Mouse (Mus musculus): ENCODE measurements at regions not wholly inside any gene's neighbourhood (a gene's known extent, or its start where the extent isn't known, plus 50 kb on each side); places are given as distances from the start of the nearest gene placed in this dataset.

DNA sequence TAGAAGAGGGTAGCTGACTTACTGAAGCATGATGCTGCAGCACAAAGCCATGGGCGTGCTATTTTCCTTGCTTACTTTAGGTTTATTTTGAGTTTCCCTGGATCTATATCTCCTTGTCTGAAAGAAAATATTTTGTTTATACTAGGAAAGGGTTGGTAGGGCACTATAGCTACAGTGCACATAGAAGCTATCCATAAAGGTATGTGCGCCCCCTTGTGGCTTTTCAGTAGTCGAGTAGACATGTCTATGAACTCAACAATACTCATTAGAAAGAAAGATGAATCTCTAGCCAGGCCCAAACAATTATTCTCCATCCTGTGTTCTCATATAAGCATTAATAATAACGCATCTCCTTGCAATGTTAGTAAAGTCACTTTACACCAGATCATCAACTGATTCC, 114.3 kb downstream of the Rab38 start:
- Histone ChIP-seq H3K4me3 (replicated peaks; ENCODE audit: low read length) (no peak overlapping the region), H3K9me3 (ENCODE audit: control insufficient read depth, low read length) (no peaks in the 10 kb centered on the region), H3K4me2 (ENCODE audit: low read length) (no peak overlapping the region), H3K27me3 (replicated peaks; ENCODE audit: control insufficient read depth, insufficient read depth, low read length) (no peaks in the 10 kb centered on the region), H3K4me1 (replicated peaks; ENCODE audit: control insufficient read depth, insufficient read depth, low read length) (no peaks in the 10 kb centered on the region), H3K36me3 (ENCODE audit: control insufficient read depth, insufficient read depth) (no peaks in the 10 kb centered on the region), H3K9ac (replicated peaks; ENCODE audit: low read depth, low read length) (no peak overlapping the region), H3K27ac (ENCODE audit: low read length) (no peak overlapping the region)
- 9% methylated on average over 4 of the region's 4 CpGs for WGBS
- ATAC-seq, result peak; percentile 97

GRCm38 (mm10) chr7:88544976-88545654, 115.0 kb downstream of the Rab38 start:
- Histone ChIP-seq H3K4me1 (replicated peaks; ENCODE audit: control insufficient read depth, insufficient read depth, low read length) (no peaks in the 10 kb centered on the region), H3K9me3 (ENCODE audit: control insufficient read depth, low read length) (no peaks in the 10 kb centered on the region), H3K4me3 (replicated peaks; ENCODE audit: low read length) (no peak overlapping the region), H3K27ac (ENCODE audit: low read length) (no peak overlapping the region), H3K4me2 (ENCODE audit: low read length) (no peak overlapping the region), H3K36me3 (ENCODE audit: control insufficient read depth, insufficient read depth) (no peaks in the 10 kb centered on the region), H3K27me3 (replicated peaks; ENCODE audit: control insufficient read depth, insufficient read depth, low read length) (no peaks in the 10 kb centered on the region), H3K9ac (replicated peaks; ENCODE audit: low read depth, low read length) (no peak overlapping the region)
- 33% methylated on average over 5 of the region's 5 CpGs for WGBS
- 0 out of 2 replicates have a peak, but pooled peaks have one; percentile 26 for ATAC-seq

GRCm38 (mm10) chr7:88575073-88575472, 145.0 kb downstream of the Rab38 start:
- 82% methylated on average over 1 of the region's 1 CpGs for WGBS

DNA sequence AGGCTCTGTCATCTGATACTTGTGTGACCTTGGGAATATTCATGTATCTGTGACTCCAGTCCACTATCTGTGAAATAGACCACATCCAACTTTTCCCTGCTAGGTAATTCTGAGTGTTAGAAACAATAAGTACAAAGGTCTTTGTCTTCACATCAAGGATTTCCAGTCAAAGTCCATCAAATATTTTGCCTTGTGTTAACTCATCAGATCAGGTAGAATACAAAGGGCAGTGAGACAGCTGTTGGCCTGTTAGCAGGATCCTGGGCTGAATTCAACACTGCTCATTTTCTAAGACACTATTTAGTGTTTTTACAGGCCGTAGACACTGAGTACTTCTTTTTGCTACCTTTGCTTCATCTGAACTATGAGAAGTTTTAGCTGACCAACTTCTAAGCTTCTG, 170.7 kb downstream of the Rab38 start:
- Histone ChIP-seq H3K27me3 (replicated peaks; ENCODE audit: control insufficient read depth, insufficient read depth, low read length) (no peaks in the 10 kb centered on the region), H3K36me3 (ENCODE audit: control insufficient read depth, insufficient read depth) (no peaks in the 10 kb centered on the region), H3K4me3 (replicated peaks; ENCODE audit: low read length) (no peak overlapping the region), H3K4me1 (replicated peaks; ENCODE audit: control insufficient read depth, insufficient read depth, low read length) (no peaks in the 10 kb centered on the region), H3K4me2 (ENCODE audit: low read length) (no peak overlapping the region), H3K9ac (replicated peaks; ENCODE audit: low read depth, low read length) (no peak overlapping the region), H3K27ac (ENCODE audit: low read length) (no peak overlapping the region), H3K9me3 (ENCODE audit: control insufficient read depth, low read length) (no peaks in the 10 kb centered on the region)
- ATAC-seq, result no peak
- 83% methylated on average over 1 of the region's 1 CpGs for WGBS

More at GRCm38 (mm10) chr7:88575073-88575472, 145.0 kb downstream of the Rab38 start:
- Histone ChIP-seq H3K27me3 (replicated peaks; ENCODE audit: control insufficient read depth, insufficient read depth, low read length) (no peaks in the 10 kb centered on the region), H3K9ac (replicated peaks; ENCODE audit: low read depth, low read length) (no peak overlapping the region), H3K4me2 (ENCODE audit: low read length) (no peak overlapping the region), H3K27ac (ENCODE audit: low read length) (no peak overlapping the region), H3K9me3 (ENCODE audit: control insufficient read depth, low read length) (no peaks in the 10 kb centered on the region), H3K4me1 (replicated peaks; ENCODE audit: control insufficient read depth, insufficient read depth, low read length) (no peaks in the 10 kb centered on the region), H3K36me3 (ENCODE audit: control insufficient read depth, insufficient read depth) (no peaks in the 10 kb centered on the region), H3K4me3 (replicated peaks; ENCODE audit: low read length) (no peak overlapping the region)
- ATAC-seq, result no peak
